Mouse (Mus musculus): ENCODE data around the gene Foxb2. TPM values are rescaled to one million over a fixed set of nuclear protein-coding genes. Genes with fewer than 3 reads are reported as not detected.

Foxb2 gene
- polyA plus RNA-seq, 1 experiment: not detected

GRCm38 (mm10) chr19:16856752-16857151, 16.9 kb downstream of the Foxb2 start:
- TF ChIP-seq GATA1 (IDR thresholded peaks at IDR 0.05; ENCODE audit: low read length): no peak

DNA sequence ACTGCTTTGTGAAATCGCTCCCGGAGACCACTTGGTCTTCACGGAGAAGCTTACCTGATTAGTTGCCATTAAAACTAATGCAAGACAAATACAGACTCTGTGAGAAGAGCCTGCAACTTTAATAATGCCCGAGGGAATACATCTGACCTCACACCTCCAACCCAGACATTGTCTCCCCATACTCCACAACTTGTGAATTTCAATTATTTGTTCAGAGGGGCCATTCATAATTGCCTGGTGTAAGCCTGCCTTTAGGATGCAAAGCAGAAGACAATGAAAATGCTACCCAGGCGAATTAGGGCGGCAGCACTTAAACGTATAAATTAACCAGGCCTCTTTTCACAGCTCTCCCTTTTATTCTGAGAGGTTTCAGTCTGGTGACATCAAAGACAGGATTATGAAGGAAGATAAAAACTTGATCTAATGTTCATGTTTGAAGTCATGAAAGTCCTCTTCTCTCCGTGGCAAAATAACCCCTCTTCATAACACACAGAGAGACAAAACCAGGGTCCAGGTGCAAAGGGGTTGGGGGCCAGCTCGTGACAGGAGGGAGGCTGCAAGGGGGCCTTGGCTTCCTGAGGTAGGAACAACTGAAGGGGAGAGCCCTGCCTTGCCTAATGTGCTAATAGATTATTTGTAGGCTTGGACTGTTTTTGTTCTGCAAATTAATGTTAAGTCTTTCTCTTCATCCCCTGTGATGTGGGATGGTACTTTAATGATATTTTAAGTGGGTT, 31.9 kb downstream of the Foxb2 start:
- no peak for TF ChIP-seq GATA1 (IDR thresholded peaks at IDR 0.05; ENCODE audit: low read length)

DNA sequence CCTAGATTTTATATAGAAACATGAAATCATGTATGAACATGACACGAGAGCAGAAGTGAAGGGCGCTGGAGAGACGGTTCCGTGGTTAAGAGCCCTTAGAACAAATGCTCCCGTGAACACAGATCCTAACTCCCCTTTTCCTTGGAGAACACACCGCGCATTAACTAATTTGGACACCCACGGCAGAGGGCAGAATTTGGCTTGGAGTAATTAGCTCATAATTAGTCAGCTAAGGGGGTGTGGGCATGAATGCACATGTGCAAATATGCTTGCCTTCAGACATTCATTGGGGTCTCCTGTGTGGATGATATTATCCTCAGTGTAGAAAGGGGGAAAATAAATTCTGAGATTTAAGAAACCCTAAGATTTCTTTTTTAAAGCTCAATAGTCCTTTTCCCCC, 32.6 kb downstream of the Foxb2 start:
- no peak for TF ChIP-seq GATA1 (IDR thresholded peaks at IDR 0.05; ENCODE audit: low read length)

- no peak for TF ChIP-seq GATA1 (IDR thresholded peaks at IDR 0.05; ENCODE audit: low read length)
Observed at GRCm38 (mm10) chr19:16827657-16828056, 45.9 kb downstream of the Foxb2 start.

DNA sequence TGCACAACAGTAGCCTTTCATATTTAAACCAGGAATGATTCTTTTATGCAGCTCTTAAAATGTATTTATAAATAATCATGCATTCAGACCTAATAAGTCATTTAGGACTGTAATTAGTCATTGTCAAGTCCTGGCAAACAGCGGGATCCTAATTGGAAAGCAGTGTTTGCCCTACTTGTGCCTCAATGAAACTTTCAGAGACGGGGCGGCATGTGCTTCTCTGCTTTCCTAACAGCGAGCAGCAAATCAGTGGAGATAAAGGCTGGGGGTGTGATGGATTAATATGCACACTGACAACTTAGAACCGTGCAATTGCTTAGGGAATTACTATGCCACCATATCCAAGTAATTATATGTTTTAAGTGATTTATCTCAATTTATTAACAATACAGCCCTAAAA, 48.4 kb downstream of the Foxb2 start:
- TF ChIP-seq GATA1 (IDR thresholded peaks at IDR 0.05; ENCODE audit: low read length): no peak

Other genes starting within 250 kb of the Foxb2 start
- gene Vps13a, start 92.9 kb downstream of the Foxb2 start, polyA plus RNA-seq (2012): 4.2 and 7.6 TPM in 2 replicates
- gene Prune2, start 82.3 kb upstream of the Foxb2 start, polyA plus RNA-seq (2012): not detected in 2 replicates

Data from G1E-ER4 (cell line).